Mouse (Mus musculus): Measurements from ENCODE around the gene Proser2.

DNA sequence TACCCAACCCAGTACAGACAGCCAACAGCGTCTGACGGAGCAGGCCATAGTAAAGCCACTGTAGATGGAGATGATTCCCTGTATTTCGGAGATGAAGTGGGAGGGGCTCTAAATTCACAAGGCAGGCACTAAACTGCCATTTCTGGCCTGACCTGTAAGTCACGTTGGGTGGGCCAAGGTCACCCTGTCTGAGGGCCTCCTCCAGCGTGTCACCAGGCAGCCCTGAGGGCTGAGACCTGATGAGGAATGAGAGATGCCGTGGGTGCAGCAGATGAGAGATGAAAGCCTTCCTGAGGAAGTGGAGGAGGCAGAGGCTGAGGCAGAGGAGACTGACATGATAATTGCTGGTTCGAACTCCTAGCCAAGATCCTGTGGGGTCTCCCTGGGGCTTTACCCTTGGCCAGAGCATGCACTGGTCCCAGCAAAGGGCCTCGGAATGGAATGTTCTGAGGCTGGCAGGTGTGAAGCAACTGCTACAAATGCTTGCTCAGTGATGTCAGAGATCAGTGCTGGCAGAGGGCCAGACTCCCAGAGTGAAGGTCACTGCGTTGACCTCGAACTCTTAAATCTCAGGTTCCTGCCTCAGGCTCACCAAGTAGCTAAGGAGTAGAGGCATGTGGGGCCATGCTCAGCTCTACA lies 55.0 kb downstream of the Proser2 start:
- TF ChIP-seq EP300 (IDR thresholded peaks at IDR 0.05; ENCODE audit: low read depth) (no peak), CTCF (IDR thresholded peaks at IDR 0.05; ENCODE audit: low read depth) (no peak)
